In genomic region chr7:133441661-133442060, GRCm38 (mm10) we compare ENCODE assay signal across 14 mouse cellular contexts.
DNase-seq lines count a peak whose midpoint lies in the region; ATAC-seq lines count a peak whose summit lies in the region.
"Had no signal": no experiment of that assay in that cellular context is flagged by ENCODE, and none has a peak within 500 bp of the region (broad histone marks: within the 10 kb centered on the region; RNA-seq: fewer than 3 reads in every experiment).

No protein-coding gene starts in this region.

- no peaks in the 10 kb centered on the region for H3K27me3 ChIP-seq in hindbrain, embryonic 13.5 days
- no peaks in the 10 kb centered on the region for H3K27me3 ChIP-seq in hindbrain, embryonic 12.5 days
- H3K27me3 ChIP-seq in forebrain, embryonic 13.5 days = no peaks in the 10 kb centered on the region; the same call in 1 of the 2 replicates
- H3K27me3 ChIP-seq in midbrain, embryonic 13.5 days = peaks cover 11% of the 10 kb centered on the region; the same call in 1 of the 2 replicates
- H3K27me3 ChIP-seq: embryonic facial prominence, embryonic 15.5 days had no signal

- H3K36me3 ChIP-seq in hindbrain, embryonic 13.5 days = no peaks in the 10 kb centered on the region
- no peaks in the 10 kb centered on the region for H3K36me3 ChIP-seq in hindbrain, embryonic 12.5 days
- H3K36me3 ChIP-seq in forebrain, embryonic 13.5 days (ENCODE audit: poor library complexity, severe bottlenecking) = no peaks in the 10 kb centered on the region
- H3K36me3 ChIP-seq in midbrain, embryonic 13.5 days = no peaks in the 10 kb centered on the region
- H3K36me3 ChIP-seq: embryonic facial prominence, embryonic 15.5 days had no signal

- WGBS in hindbrain, embryonic 13.5 days = 13% methylated on average over 4 of the region's 4 CpGs
- WGBS in hindbrain, embryonic 12.5 days = 9% methylated on average over 4 of the region's 4 CpGs
- WGBS in forebrain, embryonic 13.5 days = 3% methylated on average over 4 of the region's 4 CpGs
- WGBS in midbrain, embryonic 13.5 days = 7% methylated on average over 4 of the region's 4 CpGs

- peak; percentile 26 for DNase-seq in WW6 (ENCODE audit: low read depth, low spot score)
- no peak for DNase-seq in layer of hippocampus, postnatal 36 days
- DNase-seq in cerebellum, adult 8-10 months = no peak
- no peak for DNase-seq in neural tube, embryonic 10.5 days (ENCODE audit: extremely low spot score, low spot score)
- DNase-seq: cerebellum, adult 9-10 months; heart, adult 2 months; heart, postnatal 36 days; kidney, adult 2 months; liver, postnatal 0 days had no signal

- H3K4me1 ChIP-seq in hindbrain, embryonic 13.5 days (replicated peaks) = peaks cover 19% of the 10 kb centered on the region
- peaks cover 27% of the 10 kb centered on the region for H3K4me1 ChIP-seq in hindbrain, embryonic 12.5 days
- H3K4me1 ChIP-seq in forebrain, embryonic 13.5 days = peaks cover 52% of the 10 kb centered on the region
- H3K4me1 ChIP-seq in midbrain, embryonic 13.5 days (replicated peaks) = peaks cover 35% of the 10 kb centered on the region

- no peak overlapping the region for H3K27ac ChIP-seq in hindbrain, embryonic 13.5 days
- no peak overlapping the region for H3K27ac ChIP-seq in hindbrain, embryonic 12.5 days
- peak overlapping the region; percentile 87 for H3K27ac ChIP-seq in forebrain, embryonic 13.5 days
- no peak overlapping the region for H3K27ac ChIP-seq in midbrain, embryonic 13.5 days
- H3K27ac ChIP-seq: heart, adult 2 months had no signal

- H3K9me3 ChIP-seq in hindbrain, embryonic 13.5 days = no peaks in the 10 kb centered on the region
- H3K9me3 ChIP-seq in hindbrain, embryonic 12.5 days (replicated peaks) = no peaks in the 10 kb centered on the region
- H3K9me3 ChIP-seq in forebrain, embryonic 13.5 days (replicated peaks) = no peaks in the 10 kb centered on the region
- no peaks in the 10 kb centered on the region for H3K9me3 ChIP-seq in midbrain, embryonic 13.5 days
- H3K9me3 ChIP-seq: embryonic facial prominence, embryonic 15.5 days had no signal

- no peak for ATAC-seq in hindbrain, embryonic 13.5 days (ENCODE audit: low FRiP score)
- no peak for ATAC-seq in hindbrain, embryonic 12.5 days (ENCODE audit: low FRiP score)
- no peak for ATAC-seq in forebrain, embryonic 13.5 days
- no peak for ATAC-seq in midbrain, embryonic 13.5 days
- ATAC-seq: liver, postnatal 0 days had no signal

- no peak overlapping the region for H3K4me3 ChIP-seq in hindbrain, embryonic 13.5 days
- no peak overlapping the region for H3K4me3 ChIP-seq in hindbrain, embryonic 12.5 days
- H3K4me3 ChIP-seq in forebrain, embryonic 13.5 days = no peak overlapping the region
- no peak overlapping the region for H3K4me3 ChIP-seq in midbrain, embryonic 13.5 days (replicated peaks)
- H3K4me3 ChIP-seq: embryonic facial prominence, embryonic 15.5 days; heart, adult 2 months had no signal

- no peak overlapping the region for H3K4me2 ChIP-seq in hindbrain, embryonic 13.5 days
- no peak overlapping the region for H3K4me2 ChIP-seq in hindbrain, embryonic 12.5 days (replicated peaks)
- H3K4me2 ChIP-seq in forebrain, embryonic 13.5 days = peak overlapping the region; percentile 52
- H3K4me2 ChIP-seq in midbrain, embryonic 13.5 days (replicated peaks) = peak overlapping the region; percentile 40; the same call in 1 of the 2 replicates

- peak overlapping the region; percentile 39; the same call in 1 of the 2 replicates for H3K9ac ChIP-seq in hindbrain, embryonic 13.5 days
- no peak overlapping the region for H3K9ac ChIP-seq in hindbrain, embryonic 12.5 days
- H3K9ac ChIP-seq in forebrain, embryonic 13.5 days = peak overlapping the region; percentile 50; the same call in 1 of the 2 replicates
- no peak overlapping the region for H3K9ac ChIP-seq in midbrain, embryonic 13.5 days (replicated peaks)
- H3K9ac ChIP-seq: embryonic facial prominence, embryonic 15.5 days; liver, postnatal 0 days had no signal

Comparison
In these comparisons a context has a peak if more than half of its experiments do, and no peak if none do; other contexts are left out.
1. H3K9ac ChIP-seq: peak in hindbrain, embryonic 13.5 days (single experiment) and forebrain, embryonic 13.5 days (single experiment); none in hindbrain, embryonic 12.5 days (single experiment) and midbrain, embryonic 13.5 days (single experiment).
2. H3K4me2 ChIP-seq: peak in forebrain, embryonic 13.5 days (single experiment) and midbrain, embryonic 13.5 days (single experiment); none in hindbrain, embryonic 13.5 days (single experiment) and hindbrain, embryonic 12.5 days (single experiment).